Mouse (Mus musculus): ENCODE data around the gene Samd15.
"Not testable (repeated sequence)": the region's sequence is repeated elsewhere in the genome, so short reads cannot be mapped to it uniquely, and the experiment has no call there.

Samd15 gene

GRCm38 (mm10) chr12:87199206-87199972 is at the start of gene Samd15:
Gene Samd15 (plus strand): TSS chr12:87199723.
- DNase-seq = peak; percentile 50

- not testable (repeated sequence) for DNase-seq
Measured at GRCm38 (mm10) chr12:87154448-87154847, 45.1 kb upstream of the Samd15 start.

GRCm38 (mm10) chr12:87157361-87157760 is 42.2 kb upstream of the Samd15 start:
- no peak for DNase-seq

GRCm38 (mm10) chr12:87158099-87158498 is 41.4 kb upstream of the Samd15 start:
- DNase-seq = no peak

GRCm38 (mm10) chr12:87160310-87160709 is 39.2 kb upstream of the Samd15 start:
- no peak for DNase-seq

- DNase-seq = no peak
Measured at GRCm38 (mm10) chr12:87160815-87161214, 38.7 kb upstream of the Samd15 start.

GRCm38 (mm10) chr12:87175194-87175946 is 24.2 kb upstream of the Samd15 start:
- no peak for DNase-seq

- DNase-seq = no peak
Measured at GRCm38 (mm10) chr12:87177631-87178030, 21.9 kb upstream of the Samd15 start.

GRCm38 (mm10) chr12:87193008-87193407 is 6.5 kb upstream of the Samd15 start:
- DNase-seq = no peak

- DNase-seq = no peak
Measured at GRCm38 (mm10) chr12:87195069-87195468, 4.5 kb upstream of the Samd15 start.

GRCm38 (mm10) chr12:87196310-87196709 is 3.2 kb upstream of the Samd15 start:
- no peak for DNase-seq

GRCm38 (mm10) chr12:87198792-87199191 is 731 bp upstream of the Samd15 start:
- no peak for DNase-seq

- peak; percentile 84 for DNase-seq
Measured at GRCm38 (mm10) chr12:87199973-87200586, 557 bp downstream of the Samd15 start, which contains the start of gene Tmed8. Gene Tmed8 (minus strand): TSS chr12:87200454.

GRCm38 (mm10) chr12:87201694-87202093 is 2.2 kb downstream of the Samd15 start:
- no peak for DNase-seq

GRCm38 (mm10) chr12:87205789-87206188 is 6.3 kb downstream of the Samd15 start:
- DNase-seq = not testable (repeated sequence)

GRCm38 (mm10) chr12:87212844-87213606 is 13.5 kb downstream of the Samd15 start:
- DNase-seq = no peak

- no peak for DNase-seq
Measured at GRCm38 (mm10) chr12:87216053-87216452, 16.5 kb downstream of the Samd15 start.

GRCm38 (mm10) chr12:87217596-87217995 is 18.1 kb downstream of the Samd15 start:
- no peak for DNase-seq

- no peak for DNase-seq
Measured at GRCm38 (mm10) chr12:87219362-87219761, 19.8 kb downstream of the Samd15 start.

GRCm38 (mm10) chr12:87224950-87225349 is 25.4 kb downstream of the Samd15 start:
- DNase-seq = no peak

- no peak for DNase-seq
Measured at GRCm38 (mm10) chr12:87226801-87227200, 27.3 kb downstream of the Samd15 start.

GRCm38 (mm10) chr12:87229633-87230032 is 30.1 kb downstream of the Samd15 start:
- no peak for DNase-seq

- no peak for DNase-seq
Measured at GRCm38 (mm10) chr12:87230379-87230895, 30.9 kb downstream of the Samd15 start.

Data from cerebellum, adult 9-11 months (tissue).